Mouse (Mus musculus): ENCODE measurements around the gene Zswim3.

Zswim3 gene

DNA sequence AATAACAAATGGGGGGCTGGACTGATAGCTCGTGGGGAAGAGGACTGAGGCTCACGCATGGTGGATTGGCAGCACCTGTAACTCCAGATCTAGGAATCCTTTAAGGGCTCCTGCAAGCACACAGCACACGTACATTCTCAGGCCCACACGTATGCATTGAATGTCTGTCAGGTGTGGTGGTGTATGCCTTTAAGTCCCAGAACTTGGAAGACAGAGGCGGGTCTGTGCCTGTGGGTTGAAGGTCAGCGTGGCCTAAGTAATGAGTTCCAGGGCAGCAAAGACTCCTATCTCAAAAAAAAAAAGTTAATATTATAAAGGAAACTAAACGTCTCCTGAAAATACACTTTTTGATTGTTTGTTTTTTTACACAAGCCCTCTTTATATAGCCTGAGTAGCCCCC lies 1.7 kb downstream of the Zswim3 start:
- no peak for DNase-seq (ENCODE audit: low spot score in 2 of 2)

DNA sequence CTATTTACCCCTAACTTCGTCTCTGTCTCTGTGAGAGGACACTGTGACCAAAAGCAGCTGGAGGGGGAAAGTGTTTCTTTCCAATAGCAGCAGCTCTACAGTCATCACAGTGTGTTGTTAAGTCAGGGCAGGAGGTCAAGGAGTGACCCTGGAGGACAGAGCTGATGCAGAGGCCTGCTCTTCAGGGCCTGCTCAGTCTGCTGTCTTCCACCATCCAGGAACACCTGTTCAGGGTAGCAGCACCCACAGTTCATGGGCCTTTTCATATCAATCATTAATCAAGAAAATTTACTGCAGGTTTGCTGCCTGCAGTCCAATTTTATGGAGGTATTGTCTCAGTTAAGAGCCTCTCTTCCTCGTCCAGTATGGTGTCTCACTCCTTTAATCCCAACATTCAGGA lies 8.7 kb downstream of the Zswim3 start:
- DNase-seq (ENCODE audit: low spot score in 2 of 2): no peak

DNA sequence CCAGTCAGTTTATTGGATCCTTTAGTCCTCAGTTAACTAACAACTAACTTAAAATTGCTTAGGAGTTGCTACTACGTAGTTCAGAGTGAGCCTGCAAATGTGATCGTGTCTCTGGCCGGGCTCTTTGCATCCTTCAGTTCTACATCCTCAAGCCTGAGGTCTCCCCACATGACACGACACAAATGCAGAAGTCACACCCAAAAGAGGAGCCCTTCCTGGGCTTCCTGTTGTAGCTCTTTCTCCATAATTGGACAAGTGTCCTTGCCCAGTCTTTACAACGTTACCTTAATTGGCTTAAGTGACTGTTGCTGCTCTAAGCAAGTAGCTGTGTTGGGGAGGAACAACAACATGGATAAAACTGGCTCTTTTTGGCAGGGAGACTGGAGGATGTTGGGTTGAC lies 10.4 kb downstream of the Zswim3 start:
- no peak for DNase-seq (ENCODE audit: low spot score in 2 of 2)

DNA sequence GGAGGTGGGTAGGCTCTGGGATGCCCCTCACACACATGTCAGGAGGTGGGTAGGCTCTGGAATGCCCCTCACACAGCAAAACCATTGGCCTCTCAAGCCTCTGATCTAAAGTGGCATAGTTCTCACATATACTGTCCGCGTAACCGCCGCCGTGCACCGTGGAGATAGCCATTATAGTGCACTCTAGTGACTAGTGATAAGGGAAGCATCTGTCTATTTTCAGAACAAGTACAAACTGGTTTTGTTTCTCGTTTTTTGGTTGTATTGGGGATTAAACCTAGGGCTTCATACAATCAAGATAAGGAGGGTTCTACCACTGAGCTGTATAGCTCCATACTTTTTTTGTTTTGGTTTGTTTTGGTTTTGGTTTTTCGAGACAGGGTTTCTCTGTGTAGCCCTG lies 10.9 kb downstream of the Zswim3 start:
- no peak for DNase-seq (ENCODE audit: low spot score in 2 of 2)

DNA sequence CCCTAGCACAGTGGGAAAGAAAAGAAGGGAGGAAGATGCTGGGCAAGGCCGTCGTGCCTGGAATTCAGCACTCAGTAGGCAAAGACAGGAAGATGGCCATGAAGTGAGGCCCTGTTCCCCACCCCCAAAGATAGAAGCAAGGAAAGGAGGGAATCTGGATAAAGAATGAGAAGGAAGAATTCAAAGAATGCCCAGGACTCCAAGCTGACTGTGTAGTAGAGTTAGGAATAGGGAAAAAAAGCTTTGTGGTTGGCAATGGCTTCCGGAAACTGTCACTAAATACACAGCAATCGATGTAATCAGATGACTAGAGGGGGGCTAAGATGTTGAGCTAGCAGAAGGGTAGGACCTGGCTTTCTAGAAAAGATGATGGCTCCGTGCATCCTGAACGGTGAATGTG lies 12.3 kb downstream of the Zswim3 start:
- DNase-seq (ENCODE audit: low spot score in 2 of 2): no peak

DNA sequence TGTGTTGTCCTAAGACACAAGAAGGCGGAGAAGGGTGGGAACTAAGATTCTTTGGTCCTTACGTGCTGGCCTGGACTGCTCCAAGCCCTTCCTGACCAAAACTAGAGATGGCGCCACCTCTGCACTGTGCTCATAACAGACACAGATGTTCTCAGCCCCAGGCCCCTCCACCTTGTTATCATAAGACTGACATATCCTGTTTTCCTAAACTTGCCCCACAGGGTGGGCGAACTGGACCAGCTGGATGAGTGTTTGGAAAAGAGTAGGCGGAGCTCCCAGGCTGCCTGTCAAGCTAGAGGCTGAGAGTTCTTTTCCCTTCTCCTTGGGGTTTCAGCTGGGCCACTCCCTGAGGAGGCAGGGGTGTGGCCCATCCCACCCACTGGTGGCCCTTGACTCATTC lies 12.8 kb downstream of the Zswim3 start:
- DNase-seq (ENCODE audit: low spot score in 2 of 2): no peak

DNA sequence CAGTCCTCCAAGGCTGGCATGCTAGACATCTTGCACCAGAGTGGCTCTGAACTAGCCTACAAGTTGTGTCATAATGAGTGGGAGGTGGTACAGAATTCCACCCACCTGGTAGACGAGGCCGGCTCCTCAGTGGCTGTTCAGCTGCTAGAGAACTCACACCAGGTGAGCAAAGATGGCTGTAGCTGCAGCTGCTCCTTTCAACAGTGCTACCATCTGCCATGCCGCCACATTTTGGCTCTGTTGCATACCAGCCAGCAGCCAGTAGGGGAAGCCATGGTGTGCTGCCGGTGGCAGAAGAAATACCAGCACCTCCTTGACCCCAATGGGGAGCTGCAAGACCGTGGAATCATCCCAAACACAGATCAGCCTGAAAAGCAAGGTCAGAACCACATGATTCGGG lies 16.2 kb downstream of the Zswim3 start:
- DNase-seq (ENCODE audit: low spot score in 2 of 2): peak in 1 of 2 experiments; percentile 35

DNA sequence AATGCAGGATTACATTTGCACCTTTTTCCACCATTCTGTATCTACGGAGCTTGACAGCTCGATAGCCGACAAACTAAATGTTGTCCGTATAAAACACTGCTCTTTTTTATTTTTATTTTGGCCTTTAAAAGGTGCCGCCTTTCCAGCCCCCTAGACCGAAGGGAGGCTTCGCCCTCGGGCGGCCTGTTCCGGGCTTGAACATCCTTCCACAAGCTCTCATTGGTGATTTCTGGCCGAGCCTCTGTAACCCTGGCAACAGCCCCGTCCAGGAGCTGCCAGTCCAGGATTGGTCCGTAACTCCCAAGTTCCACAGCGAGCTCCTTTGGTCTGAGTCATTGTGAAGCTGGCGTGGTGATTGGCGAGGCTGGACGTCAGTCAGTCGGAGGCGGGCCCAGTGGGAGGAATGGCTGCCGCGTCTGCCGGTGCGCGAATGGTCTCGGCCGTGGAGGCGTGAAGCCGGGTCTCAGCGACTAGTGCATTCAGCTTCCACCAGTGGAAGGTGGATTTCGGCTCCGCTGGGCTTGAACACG lies 17.8 kb downstream of the Zswim3 start, which contains the start of gene Zswim1:
Gene Zswim1, plus strand, starts transcription at position 51 of the 530 bp plus-strand sequence.
- DNase-seq (ENCODE audit: low spot score in 2 of 2): peak; percentile 100

DNA sequence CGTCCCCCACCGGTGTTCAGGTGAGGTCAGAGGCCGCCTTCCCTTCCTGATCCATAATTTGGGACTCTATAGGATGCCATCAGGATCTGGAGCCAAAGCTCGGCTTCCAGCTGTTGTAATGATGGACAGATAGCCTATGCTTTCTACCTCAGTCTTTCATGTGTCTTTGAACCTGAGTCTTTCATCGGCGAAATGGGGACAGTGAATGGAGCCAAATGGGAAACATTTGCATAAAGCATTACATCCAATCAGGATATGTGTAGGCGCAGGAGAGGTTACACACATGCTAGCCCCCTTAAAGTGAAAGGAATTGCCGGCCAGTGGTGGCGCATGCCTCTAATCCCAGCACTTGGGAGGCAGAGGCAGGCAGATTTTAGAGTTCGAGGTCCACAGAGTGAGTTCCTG lies 18.3 kb downstream of the Zswim3 start:
- no peak for DNase-seq (ENCODE audit: low spot score in 2 of 2)

DNA sequence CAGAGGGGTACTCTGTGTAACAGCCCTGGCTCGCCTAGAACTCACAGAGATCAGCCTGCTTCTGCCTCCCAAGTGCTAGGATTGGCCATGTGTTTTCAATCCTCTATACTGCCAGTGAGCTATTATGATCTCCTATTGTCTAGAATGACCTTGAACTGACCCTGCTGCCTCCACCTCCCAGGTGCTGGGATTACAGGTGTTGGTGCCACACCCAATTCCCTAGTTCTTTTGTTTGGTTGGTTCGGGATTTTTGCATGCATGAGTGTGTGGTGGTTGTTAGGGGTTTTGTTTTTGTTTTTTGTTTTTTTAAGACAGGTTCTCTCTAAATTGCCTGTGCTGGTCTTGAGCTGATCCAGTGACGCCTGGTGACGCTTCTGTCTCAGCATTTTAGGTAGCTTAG lies 19.1 kb downstream of the Zswim3 start:
- DNase-seq (ENCODE audit: low spot score in 2 of 2): no peak

DNA sequence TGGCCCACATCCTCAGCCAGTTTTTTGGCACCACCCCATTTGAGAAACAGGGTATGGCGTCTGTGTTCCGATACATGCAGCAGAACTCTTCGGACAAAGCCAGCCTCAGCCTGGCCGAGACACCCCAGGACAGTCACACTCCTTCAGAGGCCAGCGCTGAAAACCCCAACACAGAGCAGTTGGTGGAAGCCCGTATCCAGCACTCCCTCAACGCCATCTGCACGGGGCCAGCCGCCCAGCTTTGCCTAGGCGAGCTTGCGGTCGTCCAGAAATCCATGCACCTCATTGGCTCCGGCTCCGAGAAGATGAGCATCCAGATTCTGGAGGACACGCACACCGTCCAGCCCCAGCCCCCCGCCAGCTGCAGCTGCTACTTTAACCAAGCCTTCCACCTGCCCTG lies 20.6 kb downstream of the Zswim3 start:
- peak in 1 of 2 experiments; percentile 45 for DNase-seq (ENCODE audit: low spot score in 2 of 2)

DNA sequence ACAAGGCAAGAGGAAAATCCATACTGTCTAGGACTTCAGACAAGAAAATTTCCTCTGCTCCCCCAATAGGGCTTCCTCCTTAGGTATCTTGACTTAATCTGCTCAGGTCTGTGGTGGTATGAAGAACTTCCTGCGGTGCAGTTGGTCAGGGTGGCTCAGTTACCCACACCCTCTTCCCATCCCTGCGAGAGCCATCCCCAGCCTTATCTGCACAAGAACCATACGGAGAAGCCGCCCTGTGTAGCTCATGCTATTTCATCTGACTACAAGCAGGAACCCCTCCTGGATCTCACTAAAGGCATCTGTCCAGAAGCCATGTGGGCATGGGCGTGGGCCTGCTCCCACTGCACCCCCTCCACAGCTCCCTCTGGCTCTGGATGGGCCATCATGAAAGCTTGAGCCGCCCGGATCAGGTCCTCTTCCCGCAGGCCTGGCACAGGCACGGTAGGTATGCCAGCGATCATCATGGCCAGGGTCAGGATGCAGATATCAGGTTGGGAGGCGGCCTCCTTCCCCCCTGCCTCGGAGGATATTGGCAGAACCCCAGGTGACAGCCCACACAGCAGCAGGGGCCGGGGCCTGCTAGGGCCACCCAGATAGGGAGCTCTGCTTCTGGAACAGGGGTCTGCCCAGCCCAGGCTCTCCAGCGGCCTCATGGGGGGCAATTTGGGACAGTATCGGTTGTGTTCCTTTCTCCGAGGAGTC lies 22.4 kb downstream of the Zswim3 start:
- DNase-seq (ENCODE audit: low spot score in 2 of 2): peak in 1 of 2 experiments; percentile 33

DNA sequence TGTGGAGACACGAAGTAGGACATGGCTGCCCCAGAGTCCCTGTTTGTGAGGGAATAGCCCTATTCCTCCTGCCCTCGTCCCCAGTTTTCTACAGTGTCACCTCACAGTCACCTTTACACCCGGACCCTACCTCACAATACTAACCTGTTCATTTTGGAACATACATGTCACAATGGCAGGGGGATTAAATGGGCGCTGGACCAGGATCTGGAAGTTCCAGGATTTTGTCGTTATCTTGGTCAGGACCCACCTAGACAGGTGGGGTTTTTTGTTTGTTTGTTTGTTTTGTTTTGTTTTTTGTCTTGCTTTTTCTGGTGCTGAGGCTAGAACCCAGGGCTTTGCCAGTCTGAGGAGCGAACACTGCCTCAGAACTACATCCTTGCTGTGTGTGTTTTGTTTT lies 23.5 kb downstream of the Zswim3 start, which contains the start of gene Spata25:
Gene Spata25, minus strand, starts transcription at position 101 of the 400 bp plus-strand sequence.
- DNase-seq (ENCODE audit: low spot score in 2 of 2): no peak

DNA sequence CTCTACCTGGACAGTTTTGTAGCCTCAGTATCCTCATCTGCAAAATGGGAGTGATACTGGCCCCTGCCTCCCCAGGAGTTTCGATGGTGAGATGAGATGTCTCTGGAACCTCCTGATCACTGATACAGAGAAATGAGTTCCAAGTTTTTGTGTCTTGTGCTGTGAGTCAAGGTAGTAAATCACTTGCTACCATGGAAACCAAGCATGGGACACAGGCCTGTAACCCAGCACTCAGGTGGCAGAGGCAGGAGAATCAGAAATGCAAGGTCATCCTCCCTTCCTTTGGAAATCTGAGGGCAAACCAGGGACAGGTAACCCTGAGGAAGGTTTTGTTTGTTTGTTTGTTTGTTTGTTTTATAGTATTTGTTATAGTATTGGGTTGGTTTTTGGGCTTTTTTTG lies 24.2 kb downstream of the Zswim3 start:
- no peak for DNase-seq (ENCODE audit: low spot score in 2 of 2)

DNA sequence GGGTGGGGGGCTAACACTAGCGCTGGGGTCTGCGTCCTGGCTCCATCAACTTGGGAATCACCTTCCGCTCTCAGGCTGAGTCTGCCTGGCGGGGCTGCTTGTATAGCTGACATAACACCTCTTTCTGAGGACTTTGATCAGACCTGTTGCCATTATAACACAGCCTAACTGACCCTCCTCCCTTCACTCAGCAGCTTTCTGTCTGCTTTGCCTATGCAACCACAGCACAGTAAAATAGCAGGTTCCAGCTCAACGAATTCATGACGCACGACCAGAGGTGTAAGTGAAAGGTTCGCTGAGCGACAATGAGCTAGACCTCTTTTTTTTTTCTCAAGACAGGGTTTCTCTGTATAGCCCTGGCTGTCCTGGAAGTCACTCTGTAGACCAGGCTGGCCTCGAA lies 26.1 kb downstream of the Zswim3 start:
- no peak for DNase-seq (ENCODE audit: low spot score in 2 of 2)

DNA sequence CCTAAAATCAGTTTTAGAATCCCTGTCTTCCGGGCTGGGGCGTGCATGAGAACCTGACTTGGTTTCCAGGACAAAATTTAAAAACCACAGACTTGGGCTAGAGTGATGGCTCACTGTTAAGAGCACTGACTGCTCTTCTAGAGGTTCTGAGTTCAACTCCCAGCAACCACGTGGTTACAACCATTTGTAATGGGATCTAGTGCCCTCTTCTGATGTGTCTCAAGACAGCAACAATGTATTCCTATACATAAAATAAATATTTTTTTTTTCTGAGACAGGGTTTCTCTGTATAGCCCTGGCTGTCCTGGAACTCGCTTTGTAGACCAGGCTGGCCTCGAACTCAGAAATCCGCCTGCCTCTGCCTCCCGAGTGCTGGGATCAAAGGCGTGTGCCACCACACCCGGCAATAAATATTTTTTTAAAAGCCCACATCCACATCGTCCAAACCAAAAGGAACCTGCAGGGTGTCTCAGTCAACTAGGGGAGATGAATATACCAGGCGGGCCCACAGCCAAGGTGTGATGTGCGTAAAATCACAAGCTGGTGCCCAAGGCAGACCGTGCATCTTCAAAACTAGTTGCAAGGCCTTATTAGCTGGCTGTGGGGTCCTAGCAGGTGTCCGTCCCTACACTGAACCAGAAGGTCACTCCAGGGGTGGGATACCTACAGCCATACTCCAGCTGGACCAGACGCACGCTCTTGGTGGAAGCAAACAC lies 27.3 kb downstream of the Zswim3 start:
- no peak for DNase-seq (ENCODE audit: low spot score in 2 of 2)

DNA sequence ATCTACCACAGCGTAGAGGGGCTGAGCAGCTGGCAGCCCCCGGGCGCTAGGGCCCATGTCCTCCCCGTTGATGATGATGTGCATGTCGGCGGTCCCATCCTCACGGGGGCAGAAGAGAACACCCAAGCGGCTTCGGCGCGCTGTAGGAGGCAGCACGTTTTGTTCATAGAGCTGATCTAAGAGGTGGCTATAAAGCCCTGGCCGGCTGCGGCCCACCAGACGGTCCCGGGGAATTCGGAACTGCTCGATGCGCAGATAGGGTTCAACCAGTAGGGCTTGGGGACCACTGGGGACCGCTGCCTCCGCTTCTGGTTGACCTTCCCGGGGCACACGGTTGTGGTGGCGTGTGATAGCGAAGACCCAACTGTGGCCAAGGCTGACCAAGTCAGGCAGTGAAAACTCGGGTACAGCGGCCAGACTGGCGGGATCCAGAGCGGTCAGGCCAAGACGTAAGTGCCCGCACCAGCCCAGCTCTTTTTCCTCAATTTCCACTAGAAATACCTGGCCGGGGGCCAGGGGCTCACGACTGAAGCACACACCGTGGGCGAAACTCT lies 27.9 kb downstream of the Zswim3 start, which contains the start of gene Ctsa:
Gene Ctsa, plus strand, starts transcription at position 126 of the 554 bp plus-strand sequence.
- DNase-seq (ENCODE audit: low spot score in 2 of 2): peak; percentile 89 to 91

DNA sequence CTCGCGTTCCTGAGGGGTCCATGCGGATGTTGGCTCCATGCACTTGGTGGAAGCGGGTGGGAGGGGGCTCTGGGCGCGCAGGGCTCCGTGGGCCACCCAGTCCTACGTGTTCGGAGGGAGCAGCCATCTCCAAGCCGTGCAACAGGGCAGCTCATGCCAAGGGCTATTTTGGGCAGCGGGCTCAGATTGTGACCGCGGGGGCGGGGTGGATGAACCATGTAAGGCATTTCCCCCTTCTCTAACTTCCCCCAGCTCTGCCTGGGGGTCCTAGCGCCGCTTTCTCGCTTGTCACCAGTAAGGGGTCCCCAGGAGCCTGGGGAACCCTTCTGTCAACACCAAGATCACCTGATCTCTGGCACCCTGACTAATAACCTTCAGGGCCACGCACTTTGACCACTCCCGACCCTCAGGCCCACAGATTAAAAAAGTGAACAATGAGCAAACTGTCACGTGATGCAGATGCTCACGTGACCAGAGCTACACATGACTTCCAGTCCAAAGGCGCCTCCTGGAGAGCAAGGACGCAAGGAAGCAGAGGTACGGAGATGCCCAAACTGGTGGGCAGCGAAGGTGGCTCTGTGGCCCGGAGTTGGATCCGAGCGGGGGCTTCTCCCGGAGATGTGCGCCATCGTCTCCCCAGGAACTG lies 28.5 kb downstream of the Zswim3 start, which contains the start of gene Neurl2:
Gene Neurl2, minus strand, starts transcription at position 143 of the 646 bp plus-strand sequence.
- DNase-seq (ENCODE audit: low spot score in 2 of 2): peak; percentile 95 to 97

DNA sequence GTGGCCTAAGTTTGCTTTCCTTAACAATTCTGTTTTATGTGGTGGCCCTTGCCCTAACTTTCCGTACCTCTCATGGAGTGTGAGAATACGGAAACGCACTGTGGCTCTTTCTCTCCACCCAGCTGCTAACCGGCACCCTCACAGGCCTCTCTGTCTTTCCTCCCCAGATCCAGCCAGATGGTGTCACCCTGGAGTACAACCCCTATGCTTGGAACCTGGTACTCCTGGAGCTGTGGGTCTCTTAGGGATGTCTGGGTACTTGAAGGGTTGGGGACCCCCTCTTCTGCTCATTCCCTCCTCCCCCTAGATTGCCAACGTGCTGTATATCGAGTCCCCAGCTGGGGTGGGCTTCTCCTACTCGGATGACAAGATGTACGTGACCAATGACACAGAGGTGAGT lies 29.6 kb downstream of the Zswim3 start:
- no peak for DNase-seq (ENCODE audit: low spot score in 2 of 2)

DNA sequence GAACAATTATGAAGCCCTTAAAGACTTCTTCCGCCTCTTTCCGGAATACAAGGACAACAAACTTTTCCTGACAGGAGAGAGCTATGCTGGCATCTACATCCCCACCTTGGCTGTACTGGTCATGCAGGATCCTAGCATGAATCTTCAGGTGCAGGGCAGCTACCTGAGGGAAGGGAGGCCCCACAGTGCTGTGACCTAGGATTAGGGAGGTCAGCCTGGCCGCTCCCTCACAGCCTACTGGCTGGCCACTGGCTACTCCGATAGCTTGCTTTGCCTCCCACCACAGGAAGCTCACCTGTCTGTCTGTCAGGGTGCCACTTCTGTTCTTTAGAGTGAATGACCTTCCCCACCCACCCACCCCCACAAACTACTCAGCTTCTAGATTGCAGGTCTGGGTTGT lies 30.3 kb downstream of the Zswim3 start:
- no peak for DNase-seq (ENCODE audit: low spot score in 2 of 2)

DNA sequence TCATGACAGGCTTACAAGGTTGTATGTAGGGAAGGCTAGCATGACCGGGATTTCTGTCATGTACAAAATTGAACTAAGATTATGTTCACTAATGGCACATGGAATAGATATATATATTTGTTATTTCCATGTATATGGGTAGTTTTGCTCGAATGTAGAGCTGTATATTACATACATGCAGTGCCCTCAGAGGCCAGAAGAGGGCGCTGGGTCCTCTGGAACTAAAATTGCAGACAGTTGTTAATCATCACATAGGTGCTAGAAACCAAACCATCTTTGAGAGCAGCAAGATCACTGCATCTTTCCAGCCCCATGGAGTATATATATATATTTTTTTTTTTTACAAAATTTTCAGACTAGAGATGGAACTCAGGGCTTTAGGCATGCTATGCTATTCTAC lies 40.9 kb downstream of the Zswim3 start:
- peak in 1 of 2 experiments; percentile 21 for DNase-seq (ENCODE audit: low spot score in 2 of 2)

DNA sequence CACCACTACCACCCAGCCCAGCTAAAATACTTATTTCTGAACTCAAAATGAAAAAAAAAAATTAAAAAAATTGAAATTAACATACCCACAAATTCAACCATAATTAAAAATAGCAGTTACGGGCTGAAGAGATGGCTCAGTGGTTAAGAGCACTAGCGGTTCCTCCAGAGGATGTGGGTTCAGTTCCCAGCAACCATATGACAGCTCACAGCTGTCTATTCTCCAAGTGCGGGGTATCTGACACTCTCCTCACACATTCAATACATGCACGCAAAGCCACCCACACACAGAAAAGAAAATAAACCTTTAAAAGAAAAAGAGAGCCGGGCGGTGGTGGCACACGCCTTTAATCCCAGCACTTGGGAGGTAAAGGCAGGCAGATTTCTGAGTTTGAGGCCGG lies 45.2 kb downstream of the Zswim3 start:
- DNase-seq (ENCODE audit: low spot score in 2 of 2): no peak

Data from right cerebral cortex, postnatal 10 days (tissue).